Mouse (Mus musculus) urinary bladder, adult 18-20 months (tissue): ENCODE data around the gene Pkig.
A peak's percentile ranks its signal among the peaks of the same experiment; 100 is the strongest.
"Not testable (repeated sequence)": the region's sequence is repeated elsewhere in the genome, so short reads cannot be mapped to it uniquely, and the experiment has no call there.

Source experiments
- DNase-seq, 2 experiments: peaks; one replicate each; pipeline ENCODE4 v3.0.0; 2022; ENCODE audit warnings: low spot score in 2 of 2, mixed read lengths in 2 of 2

Gene Pkig

GRCm38 (mm10) chr2:163657975-163658886 lies at the start of gene Pkig:
Gene Pkig (plus strand): TSS chr2:163658386.
- DNase-seq, result peak; percentile 71 to 81

GRCm38 (mm10) chr2:163609281-163609975 lies 48.8 kb upstream of the Pkig start:
- DNase-seq, result no peak

GRCm38 (mm10) chr2:163611176-163611575 lies 47.0 kb upstream of the Pkig start:
- peak; percentile 39 to 69 for DNase-seq

- DNase-seq, result no peak
Observed at GRCm38 (mm10) chr2:163613206-163613605, 45.0 kb upstream of the Pkig start.

GRCm38 (mm10) chr2:163613990-163614389 lies 44.2 kb upstream of the Pkig start:
- no peak for DNase-seq

GRCm38 (mm10) chr2:163615401-163615800 lies 42.8 kb upstream of the Pkig start:
- DNase-seq, result no peak

GRCm38 (mm10) chr2:163615906-163616651 lies 42.1 kb upstream of the Pkig start:
- DNase-seq, result no peak

- no peak for DNase-seq
Observed at GRCm38 (mm10) chr2:163616652-163617227, 41.4 kb upstream of the Pkig start.

GRCm38 (mm10) chr2:163617232-163617863 lies 40.8 kb upstream of the Pkig start:
- DNase-seq, result no peak

- no peak for DNase-seq
Observed at GRCm38 (mm10) chr2:163617874-163618273, 40.3 kb upstream of the Pkig start.

GRCm38 (mm10) chr2:163620451-163620850 lies 37.7 kb upstream of the Pkig start:
- peak in 1 of 2 experiments; percentile 34 for DNase-seq

GRCm38 (mm10) chr2:163621401-163621800 lies 36.8 kb upstream of the Pkig start:
- DNase-seq, result not testable (repeated sequence)

GRCm38 (mm10) chr2:163631223-163631622 lies 27.0 kb upstream of the Pkig start:
- DNase-seq, result no peak

- no peak for DNase-seq
Observed at GRCm38 (mm10) chr2:163631715-163632114, 26.5 kb upstream of the Pkig start.

GRCm38 (mm10) chr2:163634211-163634610 lies 24.0 kb upstream of the Pkig start:
- DNase-seq, result no peak

- DNase-seq, result no peak
Observed at GRCm38 (mm10) chr2:163636057-163636456, 22.1 kb upstream of the Pkig start.

GRCm38 (mm10) chr2:163637655-163638266 lies 20.4 kb upstream of the Pkig start:
- no peak for DNase-seq

GRCm38 (mm10) chr2:163640493-163640892 lies 17.7 kb upstream of the Pkig start:
- no peak for DNase-seq

- no peak for DNase-seq
Observed at GRCm38 (mm10) chr2:163641681-163642080, 16.5 kb upstream of the Pkig start.

- DNase-seq, result peak in 1 of 2 experiments; percentile 28
Observed at GRCm38 (mm10) chr2:163642685-163643575, 15.3 kb upstream of the Pkig start.
